Mouse (Mus musculus) kidney, adult 2 months (tissue): ENCODE measurements around the gene Ifitm6.

Experiments
- CTCF ChIP-seq: fragments of 200-500 bp; conservative IDR thresholded peaks from 2 replicates; pipeline ENCODE4 v1.5.1; 2011; ENCODE audit warnings: low read depth, mild to moderate bottlenecking, control low read depth, low read length, moderate library complexity, mixed read lengths; ENCODE audit not compliant: insufficient read depth, insufficient read length
- POLR2A ChIP-seq: fragments of 200-500 bp; IDR thresholded peaks from one replicate; pipeline ENCODE4 v1.6.1; 2011; ENCODE audit warnings: low read depth, low read length, control low read depth

DNA sequence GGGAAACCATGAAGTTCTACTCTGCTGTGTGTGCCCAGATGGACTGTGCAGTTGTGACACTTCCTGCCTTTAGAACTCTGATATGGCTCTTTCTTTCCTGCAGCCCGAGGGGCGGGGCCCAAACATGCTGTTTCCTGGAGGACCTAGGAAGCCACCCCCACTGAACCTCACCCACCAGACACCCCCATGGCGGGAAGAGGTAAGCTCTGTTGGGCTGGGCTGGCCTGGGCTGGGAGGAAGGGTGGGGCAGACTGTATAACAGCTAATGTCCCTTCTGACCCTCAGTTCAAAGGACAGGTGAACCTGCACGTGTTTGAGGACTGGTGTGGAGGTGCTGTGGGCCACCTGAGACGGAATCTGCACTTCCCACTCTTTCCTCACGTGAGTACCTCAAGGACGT is 46.5 kb upstream of the Ifitm6 start:
- TF ChIP-seq CTCF (no peak), POLR2A (no peak)
